Mouse (Mus musculus): ENCODE measurements at regions not wholly inside any gene's neighbourhood (a gene's known extent, or its start where the extent isn't known, plus 50 kb on each side); places are given as distances from the start of the nearest gene placed in this dataset.

DNA sequence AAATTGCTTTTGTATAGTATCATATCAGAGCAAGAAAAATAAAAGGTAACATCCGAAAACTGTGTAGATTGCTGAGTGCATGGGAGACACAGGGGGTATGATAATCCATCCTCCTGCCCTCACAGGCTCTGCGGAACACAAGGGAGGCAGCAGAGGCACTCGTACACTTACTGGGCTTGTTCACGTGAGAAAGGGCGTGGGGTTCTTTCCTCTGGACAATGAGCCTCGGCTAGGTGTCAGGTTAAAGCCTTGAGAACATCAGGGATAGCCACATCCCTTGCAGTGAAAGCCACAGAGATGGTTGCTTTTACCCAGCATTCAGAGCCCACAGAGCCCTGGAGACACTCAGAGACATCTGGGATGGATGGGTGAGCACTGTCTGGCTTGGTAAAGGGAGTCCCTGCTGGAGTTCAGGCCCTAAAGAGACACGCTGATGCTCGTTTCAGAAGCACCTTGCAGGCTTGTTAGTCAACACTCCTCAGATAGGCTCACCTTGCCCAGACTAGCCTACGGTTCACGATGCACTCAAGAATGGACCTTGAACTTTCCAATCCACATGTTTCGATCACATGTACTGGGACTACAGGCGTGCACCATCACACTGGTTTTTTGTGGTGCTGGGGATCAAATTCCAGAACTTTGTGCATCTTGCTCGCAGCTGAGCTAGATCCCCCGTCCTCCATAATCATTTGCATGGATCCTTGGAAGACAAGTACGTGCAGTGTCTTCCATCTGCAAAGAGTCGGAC is 83.5 kb upstream of the Spin1 start:
- no peak for DNase-seq (ENCODE audit: low spot score)

DNA sequence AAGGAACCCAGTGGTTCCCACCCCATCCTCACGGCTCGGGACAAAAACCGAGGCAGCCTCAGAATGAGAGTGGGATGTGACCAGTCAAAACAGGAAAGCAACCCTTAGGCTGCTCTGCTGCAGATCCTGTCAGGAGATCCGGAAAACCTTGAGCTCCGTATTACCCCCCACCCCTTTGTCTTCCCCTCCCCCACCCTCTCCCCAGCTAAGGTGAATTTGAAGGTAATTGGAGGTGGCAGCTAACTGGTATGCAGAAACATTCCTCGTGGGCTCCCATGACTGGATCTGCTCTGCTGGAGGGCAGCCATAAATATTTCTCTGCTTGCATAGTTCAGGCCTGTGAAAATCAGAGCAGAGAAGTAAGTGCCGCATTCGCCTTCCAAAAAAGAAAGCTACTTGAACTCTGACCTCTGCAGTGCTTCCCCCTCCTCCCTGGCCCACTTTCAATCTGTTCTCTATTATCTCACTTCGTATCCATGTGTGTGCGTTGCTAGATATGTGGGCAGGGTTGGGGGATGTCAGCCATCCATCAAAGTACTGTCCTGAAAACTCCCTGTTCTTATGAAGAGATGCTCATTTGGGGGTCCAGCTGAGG is 82.9 kb upstream of the Spin1 start:
- DNase-seq (ENCODE audit: low spot score): no peak

DNA sequence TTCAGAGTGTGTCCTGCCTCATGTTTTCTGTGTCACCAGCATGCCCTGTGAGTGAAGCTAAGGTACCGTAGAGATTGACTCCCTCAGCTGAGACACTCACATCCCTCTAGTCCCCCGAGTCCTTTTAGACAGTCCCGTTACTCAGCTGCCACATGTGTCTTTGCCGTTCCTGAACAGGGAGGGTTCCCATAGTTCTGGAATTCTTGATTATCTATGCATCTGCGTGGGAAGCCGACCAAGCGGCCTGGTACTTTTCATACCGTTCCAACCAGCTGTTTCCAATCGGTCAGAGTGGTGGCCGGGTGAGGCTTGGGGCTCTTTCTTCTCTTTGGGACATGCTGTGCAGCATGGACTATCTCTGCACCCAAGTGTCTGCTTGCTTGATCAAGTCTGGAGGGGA is 82.3 kb upstream of the Spin1 start:
- DNase-seq (ENCODE audit: low spot score): no peak

DNA sequence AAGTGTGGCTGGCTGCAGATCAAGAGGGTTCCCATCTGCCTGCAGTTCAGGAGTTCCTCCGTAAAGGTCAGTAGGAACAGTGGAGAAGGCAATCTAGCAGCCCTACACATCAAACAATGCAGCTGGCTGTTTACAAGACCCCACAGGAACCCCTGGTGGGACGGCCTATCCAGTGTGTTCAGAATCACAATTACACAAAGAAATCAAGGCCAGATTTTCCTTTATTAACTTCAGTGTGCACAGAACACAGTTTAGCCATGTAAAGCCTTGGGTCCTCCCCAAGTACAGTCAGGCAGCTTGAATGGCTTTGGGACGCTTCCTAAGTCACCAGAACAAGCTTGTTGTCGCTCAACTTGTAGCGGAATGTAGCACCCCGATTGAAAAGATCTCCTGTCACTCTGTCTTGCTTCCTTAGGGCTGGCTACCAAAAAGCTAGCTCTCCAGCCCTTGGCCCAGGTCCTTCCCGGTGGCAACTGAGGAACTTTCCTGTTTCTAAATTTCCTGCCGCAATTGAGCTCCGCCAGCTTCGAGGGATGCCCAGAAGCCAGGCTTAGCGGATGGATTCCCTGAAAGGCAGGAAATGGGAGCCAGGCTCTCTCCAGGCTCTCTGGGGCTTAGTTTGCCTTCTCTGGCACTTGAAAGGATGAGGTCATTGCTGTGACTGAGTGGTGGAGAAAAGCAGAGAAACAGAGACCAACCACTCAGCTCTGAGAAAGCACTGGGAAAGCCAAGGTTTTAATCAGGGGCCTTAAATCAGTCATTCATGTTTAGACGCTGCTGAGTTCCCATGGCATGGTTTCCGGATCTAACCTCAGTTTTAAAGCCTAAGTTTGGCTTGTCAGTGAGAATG is 78.1 kb upstream of the Spin1 start:
- DNase-seq (ENCODE audit: low spot score): no peak

DNA sequence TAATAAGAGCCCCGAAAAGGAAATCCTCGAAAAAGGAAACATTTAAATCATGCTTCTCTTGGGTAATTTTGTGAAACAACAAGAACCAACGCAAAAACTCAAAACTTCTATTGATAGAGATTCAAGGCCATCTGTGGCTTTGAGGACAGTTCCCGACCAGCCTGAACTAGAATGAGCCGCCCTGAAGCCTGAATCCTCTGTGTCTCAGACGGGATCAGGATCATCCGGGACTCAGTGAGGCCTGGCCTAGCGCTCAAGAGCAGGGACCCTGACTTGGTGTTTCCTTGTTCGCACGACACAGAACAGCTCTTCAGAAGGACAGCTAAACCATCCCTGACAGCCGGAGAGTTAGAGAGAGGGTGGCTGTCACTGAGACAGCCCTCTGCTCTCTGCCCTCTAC is 77.4 kb upstream of the Spin1 start:
- DNase-seq (ENCODE audit: low spot score): no peak

DNA sequence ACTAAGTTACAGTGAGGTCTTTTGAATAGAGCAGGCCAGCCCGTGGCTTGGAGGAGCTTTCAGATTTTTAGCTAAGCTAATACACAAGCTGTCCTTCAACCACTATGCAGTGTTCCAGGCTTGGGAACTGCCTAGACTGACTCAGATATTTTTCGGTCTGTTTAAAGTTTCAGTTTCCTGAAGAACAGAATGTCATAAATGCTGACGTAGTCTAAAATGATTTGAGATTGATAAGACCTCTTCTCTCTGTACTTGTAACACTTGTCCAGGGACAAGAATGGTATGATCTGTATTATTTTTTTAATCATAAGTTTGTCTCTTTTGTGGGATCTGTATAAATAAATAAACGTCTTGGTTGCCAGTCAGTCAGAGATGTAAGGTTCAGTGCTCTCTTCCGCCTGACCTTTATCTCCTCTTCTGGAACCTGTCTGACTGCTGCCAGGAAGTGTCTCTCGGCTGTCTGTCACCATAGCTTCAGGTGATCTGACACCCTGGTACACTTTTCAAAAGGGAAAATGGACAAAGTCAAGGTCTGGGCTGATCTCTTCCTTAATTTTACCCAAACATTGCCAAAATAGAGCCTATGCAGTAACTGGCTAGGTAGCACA is 74.3 kb upstream of the Spin1 start:
- DNase-seq (ENCODE audit: low spot score): no peak

DNA sequence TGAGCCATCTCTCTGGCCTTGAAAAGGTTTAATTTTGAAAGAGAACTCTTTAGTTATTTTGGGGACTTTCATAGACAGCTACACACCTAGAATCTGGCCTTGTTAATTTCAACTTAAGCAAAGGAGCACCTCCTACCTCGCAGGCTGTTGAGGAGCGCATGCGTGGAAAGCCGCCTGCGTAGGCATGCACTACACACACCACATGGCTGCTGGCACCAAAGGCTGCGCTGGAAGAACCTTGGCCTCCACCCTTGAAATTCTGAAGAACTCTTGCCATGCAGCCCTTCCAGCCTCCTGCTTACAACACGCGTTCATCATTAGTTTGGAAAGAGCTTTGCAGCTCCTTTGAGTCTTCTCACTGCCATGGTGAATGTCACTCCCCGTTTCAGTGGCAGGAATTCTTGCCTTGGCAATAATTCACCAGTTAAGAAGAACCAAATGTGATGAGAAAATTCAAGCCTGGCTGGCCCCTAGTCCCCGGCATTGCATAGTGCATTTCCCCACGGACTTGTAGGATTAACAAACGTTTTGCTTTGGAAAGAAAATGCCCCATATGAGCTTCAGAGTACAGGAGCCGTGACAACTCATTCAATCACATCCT is 62.7 kb upstream of the Spin1 start:
- no peak for DNase-seq (ENCODE audit: low spot score)

DNA sequence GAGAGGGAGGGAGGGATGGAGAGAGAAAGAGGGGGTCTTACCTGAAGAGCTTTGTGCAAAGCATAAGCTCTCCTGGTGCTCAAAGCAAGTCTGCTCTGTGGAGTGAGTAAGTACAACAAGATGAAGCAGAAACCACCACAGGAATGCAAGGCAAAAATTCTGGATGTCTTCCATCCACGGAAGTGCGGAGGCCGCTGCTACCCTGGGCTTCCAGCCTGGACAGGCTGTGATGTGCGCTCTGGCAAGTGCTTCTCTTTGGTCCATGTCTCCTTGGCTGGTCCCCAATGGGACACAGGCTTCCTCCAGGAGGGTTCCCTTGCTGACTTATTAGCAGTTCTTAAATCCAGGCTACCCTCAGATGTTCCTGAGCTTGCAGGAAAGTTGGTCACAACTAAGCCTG is 61.7 kb upstream of the Spin1 start:
- DNase-seq (ENCODE audit: low spot score): no peak

DNA sequence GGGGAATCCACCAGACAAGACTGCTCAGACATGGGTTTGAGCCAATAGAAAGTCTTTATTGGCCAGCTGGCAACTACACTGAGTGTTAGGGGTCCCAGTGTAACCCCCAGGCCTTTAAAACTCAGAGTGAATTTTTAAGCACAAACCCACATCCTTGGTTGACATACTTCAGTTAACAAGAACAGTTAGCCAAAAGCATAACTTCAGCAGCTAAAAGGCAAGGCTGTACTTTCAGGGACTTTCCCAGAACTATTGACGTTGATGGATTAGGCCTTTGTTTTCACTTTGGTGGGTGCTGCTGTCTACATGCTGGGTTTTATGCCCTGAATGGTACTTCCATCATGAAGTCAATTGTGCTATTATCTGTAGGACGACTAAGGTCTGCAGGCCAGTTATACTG is 59.6 kb upstream of the Spin1 start:
- DNase-seq (ENCODE audit: low spot score): no peak

DNA sequence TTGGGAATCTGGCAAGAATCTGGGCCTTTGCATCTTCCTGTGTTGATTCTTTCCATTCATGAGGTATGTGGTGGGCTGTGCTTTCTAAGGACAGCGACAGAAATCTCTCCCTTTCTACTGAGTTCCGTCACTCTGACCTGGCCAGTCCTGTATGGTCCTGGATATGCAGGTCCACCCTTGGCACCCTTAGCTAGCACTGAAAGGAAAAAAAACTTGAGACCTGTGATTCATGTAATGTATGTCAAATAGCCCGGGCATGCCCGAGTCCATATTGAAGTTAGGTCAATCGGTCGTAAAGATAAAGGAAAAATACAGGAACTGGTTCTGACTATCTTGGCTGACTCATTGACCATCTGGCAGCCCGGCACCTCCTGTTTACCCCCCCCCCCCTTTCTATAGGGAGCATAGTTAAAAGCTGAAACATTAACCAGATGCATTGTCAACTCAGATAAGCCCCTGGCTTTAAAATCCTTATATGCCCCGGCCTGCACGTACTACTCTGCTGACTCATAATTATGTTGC is 57.7 kb upstream of the Spin1 start:
- no peak for DNase-seq (ENCODE audit: low spot score)
